Mouse (Mus musculus) liver, postnatal 0 days (tissue): ENCODE results near the gene Senp7. TPM values are rescaled to one million over a fixed set of nuclear protein-coding genes. Genes with fewer than 3 reads are reported as not detected.

Experiments used
- ATAC-seq: fragments of 200-750 bp; cut with Nextera tagmentation; 2 replicates; pipeline ENCODE4 v1.8.0; 2017; ENCODE audit warnings: mild to moderate bottlenecking, moderate library complexity
- DNase-seq: peaks from one replicate; pipeline ENCODE4 v3.0.0-alpha.2; 2016
- H3K27ac ChIP-seq: fragments of 300-500 bp; sonication (generic); 2 replicates; pipeline ENCODE4 v1.5.1; 2014; ENCODE audit warnings: antibody characterized with exemption, moderate library complexity, mild to moderate bottlenecking, low read depth
- H3K27me3 ChIP-seq: fragments of 300-500 bp; sonication (generic); 2 replicates; pipeline ENCODE4 v1.6.1; 2014; ENCODE audit warnings: low read length, control low read depth, mixed read lengths; ENCODE audit not compliant: insufficient read depth
- H3K36me3 ChIP-seq: fragments of 300-500 bp; sonication (generic); replicated peaks from 2 replicates; pipeline ENCODE4 v1.6.1; 2014; ENCODE audit warnings: mild to moderate bottlenecking, control low read depth, low read length, moderate library complexity, mixed read lengths; ENCODE audit not compliant: insufficient read depth
- H3K4me1 ChIP-seq: fragments of 300-500 bp; sonication (generic); 2 replicates; pipeline ENCODE4 v1.6.1; 2014; ENCODE audit warnings: antibody characterized with exemption, mild to moderate bottlenecking, control low read depth; ENCODE audit not compliant: insufficient read depth
- H3K4me2 ChIP-seq: fragments of 300-500 bp; sonication (generic); 2 replicates; pipeline ENCODE4 v1.6.1; 2014; ENCODE audit warnings: low read depth, mild to moderate bottlenecking, low read length, moderate library complexity, mixed read lengths
- H3K4me3 ChIP-seq: fragments of 300-500 bp; sonication (generic); 2 replicates; pipeline ENCODE4 v1.5.1; 2014; ENCODE audit warnings: low read depth, low read length
- H3K9ac ChIP-seq: fragments of 300-500 bp; sonication (generic); replicated peaks from 2 replicates; pipeline ENCODE4 v1.6.1; 2014; ENCODE audit warnings: mild to moderate bottlenecking, moderate library complexity
- H3K9me3 ChIP-seq: fragments of 300-500 bp; sonication (generic); 2 replicates; pipeline ENCODE4 v1.6.1; 2016; ENCODE audit warnings: mild to moderate bottlenecking, control low read depth, low read length, mixed read lengths
- CTCF ChIP-seq: sonication (generic); IDR thresholded peaks from 2 replicates; pipeline ENCODE4 v1.5.1; 2016; ENCODE audit warnings: antibody characterized with exemption, low read depth
- EP300 ChIP-seq: IDR thresholded peaks from 2 replicates; pipeline ENCODE4 v1.6.1; 2016; ENCODE audit warnings: antibody characterized with exemption, low read depth, mild to moderate bottlenecking
- WGBS: fragments of 180-500 bp; shearing (Covaris S2); extraction: QIAGEN DNeasy Blood & Tissue Kit; methylation state at CpG from one replicate; pipeline ENCODE4 v1.1.7; 2014; ENCODE audit not compliant: insufficient replicate concordance; 5-methylcytosine and 5-hydroxymethylcytosine counted together
- polyA plus RNA-seq: library from polyadenylated mRNA; unstranded; fragments of >200 nt; fragmentation: Nextera tagmentation; extraction: Ambion mirVana; gene quantifications from 2 replicates; pipeline ENCODE4 v1.2.1, GENCODE M21; 2015

The Senp7 gene
- polyA plus RNA-seq, 1 experiment from 2014 or later = 10.6 TPM

- TF ChIP-seq EP300 (no peak), CTCF (no peak)
- peak; percentile 100 for ATAC-seq
- 1% methylated on average over 60 of the region's 63 CpGs for WGBS
These were observed 10.8 kb upstream of the Senp7 start, which contains the start of gene Trmt10c for GRCm38 (mm10) chr16:56037138-56038010. Gene Trmt10c, minus strand, starts transcription at chr16:56037819.

GRCm38 (mm10) chr16:56038090-56038489 is 10.0 kb upstream of the Senp7 start:
- ATAC-seq = no peak

More at GRCm38 (mm10) chr16:56037138-56038010, 10.8 kb upstream of the Senp7 start, which contains the start of gene Trmt10c:
- Histone ChIP-seq H3K4me2 (peak within 1 kb of the TSS; percentile 69), H3K36me3 (peaks cover 11% of the 10 kb centered on the region), H3K9me3 (no peaks in the 10 kb centered on the region), H3K27ac (peak within 1 kb of the TSS; percentile 92), H3K9ac (peak within 1 kb of the TSS; percentile 93), H3K4me1 (peaks cover 13% of the 10 kb centered on the region), H3K27me3 (no peaks in the 10 kb centered on the region), H3K4me3 (peak within 1 kb of the TSS; percentile 91)
- DNase-seq = peak; percentile 97

GRCm38 (mm10) chr16:56055911-56056310 is 7.8 kb downstream of the Senp7 start:
- no peaks in the 10 kb centered on the region for H3K27me3 ChIP-seq
- H3K9ac ChIP-seq = no peak overlapping the region
- WGBS = 77% methylated on average over 3 of the region's 3 CpGs
- ATAC-seq = no peak
- no peak overlapping the region for H3K4me3 ChIP-seq
- TF ChIP-seq EP300 = no peak
- no peak for TF ChIP-seq CTCF
- no peak overlapping the region for H3K27ac ChIP-seq
- H3K4me1 ChIP-seq = no peaks in the 10 kb centered on the region
- no peaks in the 10 kb centered on the region for H3K36me3 ChIP-seq
- no peak for DNase-seq
- H3K9me3 ChIP-seq = no peaks in the 10 kb centered on the region
- H3K4me2 ChIP-seq = no peak overlapping the region

More at GRCm38 (mm10) chr16:56038090-56038489, 10.0 kb upstream of the Senp7 start:
- Histone ChIP-seq H3K9ac (peak overlapping the region; percentile 93), H3K36me3 (peaks cover 8% of the 10 kb centered on the region), H3K4me2 (peak overlapping the region; percentile 69), H3K4me1 (peaks cover 13% of the 10 kb centered on the region), H3K27ac (peak overlapping the region; percentile 92), H3K9me3 (no peaks in the 10 kb centered on the region), H3K27me3 (no peaks in the 10 kb centered on the region), H3K4me3 (peak overlapping the region; percentile 91)
- WGBS = 26% methylated on average over 8 of the region's 8 CpGs
- TF ChIP-seq EP300 (no peak), CTCF (no peak)
- no peak for DNase-seq

DNA sequence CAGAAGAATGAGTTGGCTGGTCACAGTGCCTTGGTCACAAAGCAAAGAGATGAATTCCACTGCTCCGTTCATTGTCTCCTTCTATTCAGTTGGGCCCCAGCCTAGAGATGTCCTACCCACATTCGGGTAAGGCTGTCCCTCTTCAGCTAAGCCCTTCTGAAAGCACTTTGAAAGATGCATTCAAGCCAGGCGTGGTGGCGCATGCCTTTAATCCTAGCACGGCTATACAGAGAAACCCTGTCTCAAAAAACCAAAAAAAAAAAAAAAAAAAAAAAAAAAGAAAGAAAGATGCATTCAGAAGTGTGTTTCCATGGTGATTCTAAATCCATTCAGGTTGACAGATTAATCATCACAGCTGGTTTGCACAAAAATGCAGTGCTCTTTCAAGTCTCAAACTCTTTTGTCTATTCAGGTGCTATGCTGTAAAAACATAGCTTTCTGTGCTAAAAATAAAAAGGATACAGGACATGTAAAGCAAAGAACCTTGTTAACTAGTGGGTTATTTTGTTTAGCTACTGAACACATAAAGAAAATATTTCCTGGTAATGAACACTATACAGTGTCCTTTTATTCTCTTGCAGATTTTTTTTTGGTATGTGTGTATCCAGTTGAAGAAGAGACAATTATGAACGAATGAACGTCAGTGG is 8.9 kb downstream of the Senp7 start:
- Histone ChIP-seq H3K4me1 (no peaks in the 10 kb centered on the region), H3K4me2 (no peak overlapping the region), H3K36me3 (no peaks in the 10 kb centered on the region), H3K27ac (no peak overlapping the region), H3K9ac (no peak overlapping the region), H3K9me3 (no peaks in the 10 kb centered on the region), H3K4me3 (no peak overlapping the region), H3K27me3 (no peaks in the 10 kb centered on the region)
- TF ChIP-seq CTCF (no peak), EP300 (no peak)
- DNase-seq = no peak
- WGBS = 81% methylated on average over 7 of the region's 7 CpGs
- ATAC-seq = no peak

DNA sequence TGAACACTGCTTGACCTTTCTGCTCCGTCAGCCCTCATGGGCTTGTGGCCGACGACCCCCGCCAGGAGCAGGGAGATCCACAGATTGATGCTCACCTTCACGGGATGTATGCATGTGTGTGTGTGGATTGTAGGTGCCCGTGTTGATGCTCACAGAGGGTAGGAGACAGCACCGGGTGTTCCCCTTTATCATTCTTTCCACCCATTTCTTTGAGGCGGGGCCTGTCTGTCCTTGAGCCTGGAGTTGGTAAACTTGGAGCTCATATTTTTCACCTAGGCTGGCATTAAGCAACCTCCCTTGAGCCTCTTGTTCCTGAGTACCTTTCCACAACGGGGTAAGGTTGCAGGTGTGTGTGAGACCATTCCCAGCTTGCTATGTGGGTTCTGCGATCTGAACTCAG is 10.0 kb downstream of the Senp7 start:
- DNase-seq = no peak
- ATAC-seq = no peak
- WGBS = 78% methylated on average over 10 of the region's 10 CpGs
- no peaks in the 10 kb centered on the region for H3K36me3 ChIP-seq
- no peaks in the 10 kb centered on the region for H3K4me1 ChIP-seq
- no peaks in the 10 kb centered on the region for H3K9me3 ChIP-seq
- no peaks in the 10 kb centered on the region for H3K27me3 ChIP-seq
- H3K4me3 ChIP-seq = no peak overlapping the region
- no peak for TF ChIP-seq EP300
- TF ChIP-seq CTCF = no peak
- H3K9ac ChIP-seq = no peak overlapping the region
- H3K4me2 ChIP-seq = no peak overlapping the region
- no peak overlapping the region for H3K27ac ChIP-seq

GRCm38 (mm10) chr16:56061995-56062594 is 14.0 kb downstream of the Senp7 start:
- Histone ChIP-seq H3K9ac (no peak overlapping the region), H3K27ac (no peak overlapping the region), H3K4me3 (no peak overlapping the region), H3K4me1 (no peaks in the 10 kb centered on the region), H3K4me2 (no peak overlapping the region), H3K27me3 (no peaks in the 10 kb centered on the region), H3K36me3 (no peaks in the 10 kb centered on the region), H3K9me3 (no peaks in the 10 kb centered on the region)
- 43% methylated on average over 7 of the region's 7 CpGs for WGBS
- DNase-seq (no peak), ATAC-seq (no peak; the same call in 1 of the 2 replicates)
- no peak for TF ChIP-seq CTCF
- no peak for TF ChIP-seq EP300
